Mouse (Mus musculus) urinary bladder, adult 2 months (tissue): ENCODE results near the gene Antxr1. TPM values are rescaled to one million over a fixed set of nuclear protein-coding genes. Genes with fewer than 3 reads are reported as not detected.

ENCODE experiments used
- DNase-seq: peaks from one replicate; pipeline ENCODE4 v3.0.0; 2022; ENCODE audit warnings: low spot score
- polyA plus RNA-seq: library from polyadenylated mRNA; depleted of rRNA; stranded (reverse); fragments of >200 nt; gene quantifications from 2 replicates; pipeline ENCODE4 v1.2.3, GENCODE M21; 2012

Antxr1 gene
- polyA plus RNA-seq, 1 experiment: 28.5 TPM

GRCm38 (mm10) chr6:87250701-87251100 lies 84.9 kb downstream of the Antxr1 start:
- no peak for DNase-seq

DNA sequence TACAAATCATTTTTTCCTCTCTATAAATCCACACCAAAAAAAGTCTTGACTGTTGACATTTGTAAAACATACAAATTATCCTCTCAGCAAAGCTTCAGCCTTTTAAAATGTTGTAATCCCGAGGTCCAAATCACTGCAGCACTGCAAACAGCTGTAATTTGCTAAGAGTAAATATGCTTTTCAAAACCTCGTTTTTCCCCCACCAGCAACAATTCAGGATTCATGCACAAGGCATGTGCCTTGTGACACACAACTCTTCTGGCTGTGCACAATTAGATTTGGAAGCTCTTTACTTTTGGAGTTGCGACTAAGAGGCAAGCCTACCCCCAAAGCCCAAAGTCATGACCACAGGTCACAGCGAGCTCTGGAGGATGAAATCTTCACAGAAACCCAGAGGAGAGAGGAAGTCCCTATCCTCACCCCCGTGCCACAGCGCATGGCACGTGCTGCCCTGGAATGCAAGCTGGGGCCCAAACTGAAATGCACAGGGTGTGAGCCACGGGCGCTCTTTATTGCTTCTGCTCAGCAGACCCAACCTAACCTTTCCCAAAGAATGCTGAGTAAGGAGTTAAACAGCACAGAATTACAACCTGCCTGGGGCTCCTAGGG lies 87.3 kb downstream of the Antxr1 start:
- DNase-seq: no peak

GRCm38 (mm10) chr6:87244117-87245100 lies 91.2 kb downstream of the Antxr1 start:
- no peak for DNase-seq

DNA sequence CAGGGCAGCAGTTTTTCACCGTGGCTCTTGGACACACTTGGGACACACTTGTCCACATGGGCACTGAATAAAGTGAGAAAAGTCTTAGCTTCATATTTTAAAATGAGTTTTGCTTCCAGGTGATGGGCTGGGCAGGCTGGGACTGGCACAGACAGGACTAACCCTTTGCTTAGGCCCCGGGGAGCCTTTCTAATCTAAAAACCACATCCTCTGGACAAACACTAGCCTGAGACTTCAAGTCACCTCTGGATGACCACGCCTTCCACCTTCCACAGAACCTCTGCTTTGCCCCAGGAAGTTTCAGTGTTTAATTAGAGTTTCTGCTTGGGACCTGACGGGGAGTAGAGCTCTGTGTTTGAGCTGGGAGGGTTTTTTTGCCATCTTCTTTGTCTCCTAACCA lies 98.4 kb downstream of the Antxr1 start:
- no peak for DNase-seq

- DNase-seq: no peak
Measured at GRCm38 (mm10) chr6:87236061-87236460, 99.6 kb downstream of the Antxr1 start.

GRCm38 (mm10) chr6:87233111-87233510 lies 102.5 kb downstream of the Antxr1 start:
- no peak for DNase-seq

DNA sequence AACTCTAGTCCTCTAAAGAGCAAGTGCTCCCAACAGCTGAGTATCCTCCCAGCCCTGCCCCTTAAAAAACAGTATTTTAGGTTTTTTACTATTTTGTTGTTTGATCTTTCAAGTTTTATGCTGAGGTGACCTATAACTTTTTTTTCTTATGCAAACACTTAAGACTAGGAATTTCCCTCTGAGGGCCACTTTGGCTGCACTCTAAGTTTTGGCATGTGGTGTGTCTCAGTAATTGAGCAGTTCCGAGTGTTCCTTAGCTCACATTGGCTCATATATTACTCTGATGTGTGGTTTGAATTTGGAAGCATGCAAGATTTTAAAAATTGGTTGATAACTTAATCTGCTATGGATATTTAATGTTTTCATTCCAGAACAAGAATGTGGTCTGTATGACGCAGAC lies 105.6 kb downstream of the Antxr1 start:
- no peak for DNase-seq

DNA sequence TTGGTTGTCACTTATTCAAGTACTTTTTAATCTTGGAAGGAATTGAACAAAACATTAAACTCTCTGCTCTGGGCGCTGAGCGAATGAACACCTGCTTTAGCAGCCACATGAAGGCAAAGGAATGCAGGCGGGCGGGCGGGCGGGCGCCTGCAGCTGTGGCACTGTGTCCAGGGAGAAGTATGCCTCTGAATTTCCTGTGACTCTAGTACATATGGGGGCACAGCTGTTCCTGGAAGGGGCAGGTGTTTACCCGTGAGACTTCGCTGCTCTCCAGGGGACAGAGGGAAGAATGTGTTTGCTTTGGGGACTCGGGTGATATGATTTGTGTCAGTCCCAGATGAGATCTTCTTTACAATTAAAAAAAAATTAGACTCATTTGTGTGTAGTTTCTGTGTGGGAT lies 107.7 kb downstream of the Antxr1 start:
- DNase-seq: no peak

DNA sequence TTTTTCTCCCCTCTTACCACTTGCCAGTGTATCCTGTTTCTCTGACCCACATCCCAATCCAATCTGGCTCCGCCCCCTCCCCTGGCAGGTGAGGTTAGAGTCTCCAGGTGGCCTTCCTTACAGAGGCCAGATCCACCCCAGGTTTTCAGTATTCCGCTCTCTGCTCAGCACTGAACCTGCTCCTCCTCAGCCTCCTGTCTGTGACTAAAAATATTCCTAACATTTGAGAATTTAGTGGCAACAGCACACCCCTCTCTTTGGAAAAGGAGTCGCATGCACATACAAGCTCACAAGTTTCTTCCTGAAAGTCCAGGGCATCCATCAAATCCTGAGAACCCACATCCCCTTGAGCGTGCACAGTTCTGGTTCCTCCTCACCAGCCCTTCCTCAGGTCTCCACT lies 109.3 kb downstream of the Antxr1 start:
- no peak for DNase-seq

GRCm38 (mm10) chr6:87225286-87225685 lies 110.3 kb downstream of the Antxr1 start:
- no peak for DNase-seq

DNA sequence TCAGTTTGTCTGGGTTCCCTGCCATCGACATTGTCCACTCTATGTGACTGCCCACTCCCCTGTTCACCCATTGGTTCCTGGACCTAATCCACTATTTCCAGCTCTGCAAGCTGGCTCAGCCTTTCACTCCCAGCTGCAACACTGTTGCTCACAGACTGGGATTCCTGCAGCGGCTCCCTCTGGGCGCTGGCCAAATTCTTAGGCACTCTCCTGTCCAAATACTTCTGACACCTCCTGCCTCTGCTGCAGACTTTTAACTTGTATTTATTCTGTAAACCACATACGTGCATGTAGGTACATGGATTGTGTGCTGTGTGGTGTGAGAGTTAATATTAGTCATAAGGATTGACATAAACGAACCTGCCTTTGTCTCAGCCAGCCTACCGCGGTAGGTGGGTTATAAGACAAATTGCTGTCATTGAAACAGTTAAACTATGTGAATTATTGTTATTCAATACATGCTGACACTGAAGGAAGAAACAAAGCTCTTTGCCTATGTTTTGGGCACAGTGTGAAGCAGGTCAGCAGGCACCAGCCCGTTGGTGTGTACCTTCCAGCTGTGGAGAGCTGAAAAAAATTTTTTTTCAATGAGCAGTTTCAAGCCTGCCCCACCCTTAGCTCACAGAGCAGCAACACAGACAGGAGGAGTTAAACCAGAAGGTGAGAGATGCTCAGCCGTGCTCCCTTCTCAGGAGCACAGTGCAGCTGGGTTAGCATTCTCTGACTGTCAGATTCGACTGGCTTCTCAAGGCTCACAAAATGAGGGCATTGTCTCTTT lies 112.6 kb downstream of the Antxr1 start:
- DNase-seq: no peak

- DNase-seq: no peak
Measured at GRCm38 (mm10) chr6:87219061-87219992, 116.3 kb downstream of the Antxr1 start.

- DNase-seq: no peak
Measured at GRCm38 (mm10) chr6:87216114-87216591, 119.5 kb downstream of the Antxr1 start.

DNA sequence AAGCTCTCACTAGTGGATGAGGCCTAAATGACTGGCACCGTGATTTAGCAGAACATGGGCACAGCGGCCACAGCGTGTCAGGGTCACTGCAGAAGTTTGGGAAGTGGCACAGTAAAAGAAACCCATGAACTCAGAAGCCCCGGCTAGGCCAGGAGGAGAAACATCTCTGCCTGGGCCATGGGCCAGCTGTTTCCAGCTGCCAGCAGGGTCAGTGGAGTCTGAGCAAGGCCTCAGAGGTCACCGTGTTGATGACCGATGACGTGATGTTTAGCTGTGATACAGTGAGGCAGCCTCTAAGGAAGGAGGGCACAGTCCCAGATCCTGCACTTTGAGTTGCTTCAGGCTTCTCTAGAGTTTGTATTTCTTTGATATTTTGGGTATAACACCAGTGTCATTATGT lies 122.4 kb downstream of the Antxr1 start:
- DNase-seq: no peak

- DNase-seq: no peak
Measured at GRCm38 (mm10) chr6:87211551-87211950, 124.1 kb downstream of the Antxr1 start.

- no peak for DNase-seq
Measured at GRCm38 (mm10) chr6:87207373-87207982, 128.1 kb downstream of the Antxr1 start.

DNA sequence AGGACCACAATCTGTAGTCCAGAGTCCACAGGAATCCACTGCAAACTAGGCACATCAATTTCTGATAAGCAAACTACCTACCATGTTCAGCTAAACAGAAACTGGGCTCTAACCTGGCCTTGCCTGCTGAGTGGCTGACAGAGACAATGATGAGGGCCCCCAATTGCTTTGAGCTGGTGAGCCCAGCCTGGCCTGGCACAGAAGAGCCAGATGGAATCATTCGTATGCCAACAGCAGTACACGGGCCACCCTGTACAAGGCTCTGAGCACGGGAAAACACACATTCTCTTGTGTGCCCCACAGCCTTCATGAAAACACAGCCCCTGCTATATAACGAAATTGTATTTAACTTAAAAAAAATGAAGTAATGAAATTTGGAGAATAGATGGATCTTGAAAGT lies 128.8 kb downstream of the Antxr1 start:
- DNase-seq: no peak

GRCm38 (mm10) chr6:87203467-87203866 lies 132.2 kb downstream of the Antxr1 start:
- no peak for DNase-seq

DNA sequence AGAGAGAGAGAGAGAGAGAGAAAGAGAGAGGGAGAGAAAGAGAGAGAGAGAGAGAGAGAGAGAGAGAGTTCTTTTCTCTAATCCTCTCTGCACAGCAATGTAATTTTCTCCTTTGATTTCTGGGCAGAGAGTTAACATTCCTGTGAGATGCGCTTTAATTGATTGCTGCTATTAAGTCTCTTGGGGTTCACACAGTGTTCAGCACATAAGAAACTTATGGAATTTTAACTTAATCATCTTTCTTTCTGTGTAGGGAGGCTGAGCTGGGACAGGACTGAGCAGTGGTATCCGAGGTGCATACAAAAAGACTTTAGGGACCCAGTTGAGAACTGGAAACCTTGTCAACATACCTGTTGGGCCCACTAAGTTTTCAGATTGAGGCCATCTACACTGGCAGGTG lies 132.6 kb downstream of the Antxr1 start:
- DNase-seq: no peak

GRCm38 (mm10) chr6:87202048-87202605 lies 133.5 kb downstream of the Antxr1 start:
- no peak for DNase-seq
